Mouse (Mus musculus): ENCODE measurements around the gene Dlx1.

Dlx1 gene

GRCm38 (mm10) chr2:71545882-71546639 lies 18.1 kb downstream of the Dlx1 start:
- no peak for DNase-seq (ENCODE audit: low read depth, low spot score)

- no peak for DNase-seq (ENCODE audit: low read depth, low spot score)
Measured at GRCm38 (mm10) chr2:71546640-71547071, 18.7 kb downstream of the Dlx1 start, which contains the start of gene Dlx2. Gene Dlx2 (minus strand): TSS chr2:71546754.

- peak; percentile 92 for DNase-seq (ENCODE audit: low read depth, low spot score)
Measured at GRCm38 (mm10) chr2:71547829-71548228, 19.9 kb downstream of the Dlx1 start.

DNA sequence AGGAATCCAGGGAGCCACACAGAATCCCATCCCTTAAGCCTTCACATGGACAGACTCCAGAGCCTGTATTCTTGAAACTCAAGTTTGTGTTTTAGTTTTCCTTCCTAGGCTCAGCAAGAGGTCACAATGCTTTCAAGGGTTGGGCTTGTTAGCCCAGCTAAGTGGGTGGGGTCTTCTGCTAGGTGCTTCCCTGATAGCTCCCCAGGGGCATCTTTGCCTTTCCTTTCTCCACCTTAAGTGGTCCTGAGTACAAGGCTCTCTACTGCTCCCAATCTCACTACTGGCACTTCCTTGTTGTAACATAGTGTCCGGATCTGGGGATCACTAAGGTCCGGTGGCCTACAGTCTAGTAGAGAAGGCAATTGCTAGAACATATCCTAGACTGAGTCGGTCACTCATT lies 22.4 kb downstream of the Dlx1 start:
- no peak for DNase-seq (ENCODE audit: low read depth, low spot score)

- DNase-seq (ENCODE audit: low read depth, low spot score): peak; percentile 9
Measured at GRCm38 (mm10) chr2:71551704-71552103, 23.8 kb downstream of the Dlx1 start.

DNA sequence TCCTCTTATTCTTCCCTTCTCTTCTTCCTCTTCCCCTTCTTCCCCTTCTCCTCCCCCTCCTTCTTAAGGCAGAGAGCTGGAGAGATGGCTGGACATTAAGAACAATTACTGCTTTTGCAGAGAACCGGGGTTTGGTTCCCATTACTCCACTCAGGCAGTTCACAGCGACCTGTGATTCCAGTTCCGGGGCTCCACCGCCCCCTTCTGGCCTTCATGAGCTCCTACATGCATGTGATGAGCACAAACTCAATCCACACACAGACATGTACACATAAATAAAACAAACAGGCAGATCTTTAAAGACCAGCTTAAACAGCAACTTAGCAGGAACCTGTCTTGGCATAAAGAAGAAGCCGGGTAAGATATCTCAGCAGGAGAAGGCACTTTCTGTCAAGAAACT lies 28.2 kb downstream of the Dlx1 start:
- no peak for DNase-seq (ENCODE audit: low read depth, low spot score)

GRCm38 (mm10) chr2:71566466-71566865 lies 38.6 kb downstream of the Dlx1 start:
- no peak for DNase-seq (ENCODE audit: low read depth, low spot score)

- DNase-seq (ENCODE audit: low read depth, low spot score): peak; percentile 71
Measured at GRCm38 (mm10) chr2:71573736-71574135, 45.8 kb downstream of the Dlx1 start.

DNA sequence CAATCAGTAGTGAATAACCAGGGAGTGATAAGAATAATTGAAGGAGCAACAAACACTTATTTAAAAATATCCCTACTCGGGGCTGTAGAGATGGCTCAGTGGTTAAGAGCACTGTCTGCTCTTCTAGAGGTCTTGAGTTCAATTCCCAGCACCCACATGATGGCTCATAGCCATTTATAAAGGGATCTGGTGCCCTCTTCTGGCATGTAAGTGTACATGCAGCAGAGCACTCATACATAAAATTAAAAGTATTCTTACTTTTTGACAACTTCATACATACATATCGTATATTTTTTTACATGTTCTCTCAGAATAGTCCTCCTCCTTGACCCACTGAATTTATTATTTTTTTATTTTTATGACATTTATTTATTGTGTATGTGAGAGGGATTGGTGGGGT lies 49.1 kb downstream of the Dlx1 start:
- no peak for DNase-seq (ENCODE audit: low read depth, low spot score)

- DNase-seq (ENCODE audit: low read depth, low spot score): peak; percentile 35
Measured at GRCm38 (mm10) chr2:71580632-71581466, 52.9 kb downstream of the Dlx1 start.

DNA sequence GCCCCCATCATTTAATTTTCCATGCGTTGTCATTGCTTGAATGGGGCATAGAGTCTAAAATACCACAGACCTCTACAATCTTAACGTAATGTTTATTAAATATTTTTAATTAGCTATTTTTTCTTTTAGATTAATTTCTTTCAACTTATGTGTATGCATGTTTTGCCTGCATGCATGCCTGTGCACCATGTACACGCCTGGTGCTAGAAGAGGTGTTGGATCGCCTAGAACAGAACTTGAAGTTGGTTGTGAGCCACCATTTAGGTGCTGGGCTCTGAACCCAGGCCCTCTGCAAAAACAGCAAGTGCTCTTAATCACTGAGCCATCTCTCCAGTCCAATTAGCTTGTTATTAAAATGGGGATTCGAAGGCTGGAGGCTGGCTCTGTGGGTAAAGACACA lies 53.6 kb downstream of the Dlx1 start:
- no peak for DNase-seq (ENCODE audit: low read depth, low spot score)
